23 mouse cellular contexts compared by ENCODE assay signal in genomic region chr11:52342296-52342695, GRCm38 (mm10). TPM values are rescaled to one million over a fixed set of nuclear protein-coding genes. Genes with fewer than 3 reads are reported as not detected.
A peak's percentile ranks its signal among the peaks of the same experiment; 100 is the strongest.
DNase-seq lines count a peak whose midpoint lies in the region; ATAC-seq lines count a peak whose summit lies in the region.
"Had no signal": no experiment of that assay in that cellular context is flagged by ENCODE, and none has a peak within 500 bp of the region (broad histone marks: within the 10 kb centered on the region; RNA-seq: fewer than 3 reads in every experiment).

No protein-coding gene starts in this region.

- H3K36me3 ChIP-seq in limb, embryonic 10.5 days, result no peaks in the 10 kb centered on the region
- H3K36me3 ChIP-seq: embryonic facial prominence, embryonic 10.5 days; G1E; heart, embryonic 10.5 days; hindbrain, embryonic 13.5 days had no signal

- peak; percentile 36 to 58 for DNase-seq in thymus, postnatal 36 days
- no peak for DNase-seq in thymus, postnatal 25 days
- DNase-seq in T-cell, adult 2 months (ENCODE audit: low spot score), result peak; percentile 70
- DNase-seq in limb, embryonic 10.5 days (ENCODE audit: low spot score), result peak; percentile 24
- no peak for DNase-seq in cerebellum, adult 11 months
- no peak for DNase-seq in layer of hippocampus, adult 18-20 months (ENCODE audit: low spot score in 2 of 2)
- DNase-seq: adrenal gland, postnatal 25 days; cerebellum, adult 2 months; cerebellum, postnatal 10 days; forebrain, postnatal 0 days; gastrocnemius, adult 2 months; gastrocnemius, postnatal 36 days; heart, adult 18-20 months; heart, postnatal 10 days had no signal

- no peak overlapping the region for H3K27ac ChIP-seq in limb, embryonic 10.5 days
- H3K27ac ChIP-seq: forebrain, embryonic 13.5 days; gastrocnemius, adult 2 months; hindbrain, embryonic 13.5 days; hindbrain, postnatal 0 days had no signal

- no peaks in the 10 kb centered on the region for H3K27me3 ChIP-seq in limb, embryonic 10.5 days (ENCODE audit: low read depth, poor library complexity, severe bottlenecking)
- H3K27me3 ChIP-seq: forebrain, embryonic 13.5 days; hindbrain, embryonic 13.5 days had no signal

- 88% methylated on average over 4 of the region's 4 CpGs for WGBS in limb, embryonic 10.5 days

- no peaks in the 10 kb centered on the region for H3K9me3 ChIP-seq in limb, embryonic 10.5 days (replicated peaks)
- H3K9me3 ChIP-seq: embryonic facial prominence, embryonic 10.5 days; forebrain, embryonic 13.5 days; G1E; heart, embryonic 10.5 days; hindbrain, embryonic 13.5 days had no signal

- H3K4me1 ChIP-seq in limb, embryonic 10.5 days, result peaks cover 27% of the 10 kb centered on the region

- ATAC-seq in CD4-positive, CD25-positive, alpha-beta regulatory T cell, adult 4 months, result peak; percentile 35
- no peak for ATAC-seq in megakaryocyte-erythroid progenitor cell, adult 5-6 weeks (replicated peaks; ENCODE audit: low FRiP score, low TSS enrichment, poor library complexity, severe bottlenecking)
- ATAC-seq: forebrain, embryonic 13.5 days; forebrain, postnatal 0 days; hindbrain, postnatal 0 days; intestine, embryonic 16.5 days had no signal

- no peak overlapping the region for H3K4me3 ChIP-seq in limb, embryonic 10.5 days
- H3K4me3 ChIP-seq: embryonic facial prominence, embryonic 10.5 days; forebrain, embryonic 13.5 days; gastrocnemius, adult 2 months; heart, embryonic 10.5 days; hindbrain, embryonic 13.5 days had no signal

RNA-seq across cellular contexts. Expression of gene Vdac1, which starts 18.4 kb away (rescaled TPM):
- 100 to 1,000 TPM in 1 of 2 experiments, 10 to 100 TPM in 1; 67.5 to 104 TPM for polyA plus RNA-seq in CD4-positive, CD25-positive, alpha-beta regulatory T cell, adult 4 months (2017; shearing (Covaris generic))
- 203 and 211 TPM in 2 replicates for polyA plus RNA-seq in limb, embryonic 10.5 days (2016; fragmentation: Nextera tagmentation; extraction: Ambion mirVana)
- 192 and 199 TPM in 2 replicates for total RNA-seq in megakaryocyte-erythroid progenitor cell, adult 5-6 weeks (2014; fragmentation: Nextera tagmentation)
- total RNA-seq in megakaryocyte-erythroid progenitor cell, adult 5-6 weeks (2017), result 232 and 301 TPM in 2 replicates
- 100 to 1,000 TPM; 522 to 543 TPM for total RNA-seq in layer of hippocampus, adult 18-20 months (2021)

RNA-seq across cellular contexts. Expression of gene 9530068E07Rik, which starts 53.9 kb away (rescaled TPM):
- polyA plus RNA-seq in CD4-positive, CD25-positive, alpha-beta regulatory T cell, adult 4 months (2017; shearing (Covaris generic)), result 10 to 100 TPM; 43.7 to 50.8 TPM
- polyA plus RNA-seq in limb, embryonic 10.5 days (2016; fragmentation: Nextera tagmentation; extraction: Ambion mirVana), result 157 and 163 TPM in 2 replicates
- 49.7 and 60.7 TPM in 2 replicates for total RNA-seq in megakaryocyte-erythroid progenitor cell, adult 5-6 weeks (2014; fragmentation: Nextera tagmentation)
- 51.1 and 58.3 TPM in 2 replicates for total RNA-seq in megakaryocyte-erythroid progenitor cell, adult 5-6 weeks (2017)
- total RNA-seq in layer of hippocampus, adult 18-20 months (2021), result 10 to 100 TPM; 64.4 to 66.8 TPM

RNA-seq across cellular contexts. Expression of gene Tcf7, which starts 59.5 kb away (rescaled TPM):
- 100 to 1,000 TPM; 246 to 283 TPM for polyA plus RNA-seq in CD4-positive, CD25-positive, alpha-beta regulatory T cell, adult 4 months (2017; shearing (Covaris generic))
- polyA plus RNA-seq in limb, embryonic 10.5 days (2016; fragmentation: Nextera tagmentation; extraction: Ambion mirVana), result 24.4 and 41.7 TPM in 2 replicates
- total RNA-seq in megakaryocyte-erythroid progenitor cell, adult 5-6 weeks (2014; fragmentation: Nextera tagmentation), result 12.1 and 19.1 TPM in 2 replicates
- 3.6 and 10.0 TPM in 2 replicates for total RNA-seq in megakaryocyte-erythroid progenitor cell, adult 5-6 weeks (2017)
- 1 to 10 TPM; 2.6 to 3.1 TPM for total RNA-seq in layer of hippocampus, adult 18-20 months (2021)
- total RNA-seq: G1E had no signal
- polyA plus RNA-seq: G1E had no signal

Comparison
In these comparisons a context has a peak if more than half of its experiments do, and no peak if none do; other contexts are left out.
1. DNase-seq: peak in thymus, postnatal 36 days (2 of 2), T-cell, adult 2 months (single experiment) and limb, embryonic 10.5 days (single experiment); none in thymus, postnatal 25 days (single experiment), cerebellum, adult 11 months (single experiment) and layer of hippocampus, adult 18-20 months (0 of 2).